Mouse (Mus musculus) E14TG2a.4 (cell line): ENCODE data around the gene 4930404N11Rik.

Experiments
- CTCF ChIP-seq: conservative IDR thresholded peaks from 2 replicates; pipeline ENCODE4 v1.5.1; 2014; ENCODE audit warnings: low read length
- POU5F1 ChIP-seq: IDR thresholded peaks from 2 replicates; pipeline ENCODE4 v1.6.1; 2014; ENCODE audit warnings: low read length, borderline replicate concordance

GRCm38 (mm10) chr10:81360721-81361120 is 4.9 kb downstream of the 4930404N11Rik start:
- TF ChIP-seq CTCF (no peak), POU5F1 (no peak)
